Mouse (Mus musculus): ENCODE data around the gene A630095N17Rik. TPM values are rescaled to one million over a fixed set of nuclear protein-coding genes. Genes with fewer than 3 reads are reported as not detected.

The A630095N17Rik gene
- polyA plus RNA-seq, 1 experiment from 2014 or later, result not detected

DNA sequence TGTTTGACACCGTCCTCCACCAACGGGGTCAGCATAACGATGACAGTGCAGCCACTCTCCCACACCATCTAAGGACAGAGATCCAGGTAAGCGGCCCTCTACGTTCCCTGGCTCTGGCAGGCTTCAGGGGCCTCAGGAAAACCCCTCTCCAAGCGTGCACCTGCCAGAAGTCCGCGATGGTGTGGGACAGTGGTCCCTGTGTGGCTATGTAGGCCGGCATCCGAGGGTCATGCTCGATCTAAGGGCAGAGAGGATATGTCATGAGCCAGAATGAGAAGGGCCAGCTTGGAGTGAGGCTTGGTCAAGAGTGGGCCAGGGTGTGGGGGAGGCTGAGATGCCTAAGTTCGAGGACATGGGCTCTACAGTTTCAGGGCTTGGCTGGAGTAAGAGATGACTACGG, 20.4 kb upstream of the A630095N17Rik start:
- no peak overlapping the region for H3K9ac ChIP-seq
- peak; percentile 4; the same call in 1 of the 2 replicates for ATAC-seq (ENCODE audit: low FRiP score, low read depth)
- 73% methylated on average over 13 of the region's 13 CpGs for WGBS
- H3K27ac ChIP-seq (replicated peaks), result no peak overlapping the region
- no peaks in the 10 kb centered on the region for H3K9me3 ChIP-seq
- H3K36me3 ChIP-seq, result 0 out of 2 replicates have a peak, but pooled peaks cover 3% of the 10 kb centered on the region
- H3K4me1 ChIP-seq (replicated peaks), result peaks cover 14% of the 10 kb centered on the region
- H3K4me3 ChIP-seq, result no peak overlapping the region
- H3K4me2 ChIP-seq, result no peak overlapping the region
- no peaks in the 10 kb centered on the region for H3K27me3 ChIP-seq

DNA sequence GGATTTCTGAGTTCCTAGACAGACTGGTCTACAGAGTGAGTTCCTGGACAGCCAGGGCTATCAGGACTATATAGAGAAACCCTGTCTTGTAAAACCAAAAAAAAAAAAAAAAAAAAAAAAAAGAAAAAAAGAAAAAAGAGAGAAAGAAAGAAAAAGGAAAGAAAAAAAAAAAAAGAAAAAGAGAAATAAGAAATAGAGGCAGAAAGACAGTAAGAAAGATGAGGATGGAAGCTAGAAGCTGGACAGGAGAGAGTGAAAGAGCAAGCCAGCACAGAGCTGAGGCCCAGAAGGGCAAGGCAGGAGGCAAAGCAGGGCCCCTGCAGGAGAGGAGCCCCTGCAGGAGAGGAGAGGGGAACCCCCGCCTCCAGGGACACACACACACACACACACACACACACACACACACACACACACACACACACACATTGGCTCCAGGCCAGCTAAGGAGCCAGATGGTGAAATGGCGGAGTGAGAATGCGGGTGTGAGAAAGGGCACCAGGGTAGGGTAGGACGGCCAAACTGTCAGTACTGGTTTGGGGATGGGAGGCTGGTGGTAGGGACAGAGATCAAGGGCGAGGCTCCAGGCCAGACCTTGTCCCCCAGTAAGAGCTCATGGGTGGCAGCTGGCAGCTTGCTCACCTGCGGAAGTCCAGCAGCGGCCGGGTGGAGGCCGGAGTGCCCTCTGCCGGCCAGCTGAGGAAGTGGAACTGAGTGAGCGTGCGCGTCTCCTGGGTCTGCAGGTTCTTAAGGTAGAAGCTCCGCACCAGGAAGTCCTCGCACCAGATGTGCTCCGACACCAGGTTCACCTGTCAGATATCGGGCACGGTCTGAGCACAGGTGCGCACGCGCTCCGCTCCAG, 19.4 kb upstream of the A630095N17Rik start:
- peaks cover 14% of the 10 kb centered on the region for H3K4me1 ChIP-seq (replicated peaks)
- ATAC-seq (ENCODE audit: low FRiP score, low read depth), result peak; percentile 50; the same call in 1 of the 2 replicates
- H3K4me2 ChIP-seq, result peak overlapping the region; percentile 48
- H3K36me3 ChIP-seq, result 0 out of 2 replicates have a peak, but pooled peaks cover 2% of the 10 kb centered on the region
- WGBS, result 3% methylated on average over 21 of the region's 22 CpGs
- H3K9me3 ChIP-seq, result no peaks in the 10 kb centered on the region
- peak overlapping the region; percentile 19 for H3K4me3 ChIP-seq
- H3K27me3 ChIP-seq, result no peaks in the 10 kb centered on the region
- H3K27ac ChIP-seq (replicated peaks), result peak overlapping the region; percentile 60
- H3K9ac ChIP-seq, result no peak overlapping the region

DNA sequence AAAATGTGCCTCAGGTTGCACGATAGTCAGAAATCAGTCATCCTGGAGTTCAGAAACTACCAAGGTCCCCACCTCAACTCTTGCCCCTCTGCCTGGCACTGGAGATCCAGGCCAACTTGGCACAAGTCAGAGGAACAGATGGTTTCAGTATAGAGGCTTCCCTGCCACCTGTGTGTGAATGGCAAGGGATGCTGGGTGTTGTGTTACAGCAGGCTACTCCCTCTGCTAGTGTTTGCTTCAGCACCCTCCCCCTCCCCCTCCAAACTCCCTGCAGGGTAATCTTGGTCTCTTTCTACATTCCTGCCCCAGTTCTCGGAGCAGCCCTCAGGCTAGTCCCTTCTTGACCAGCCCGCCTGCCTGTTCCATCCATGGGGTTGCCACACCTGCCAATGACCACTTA, 18.6 kb upstream of the A630095N17Rik start:
- Histone ChIP-seq H3K9me3 (no peaks in the 10 kb centered on the region), H3K9ac (no peak overlapping the region), H3K4me3 (no peak overlapping the region), H3K4me1 (replicated peaks) (peaks cover 14% of the 10 kb centered on the region), H3K27ac (replicated peaks) (no peak overlapping the region), H3K36me3 (no peaks in the 10 kb centered on the region), H3K4me2 (no peak overlapping the region), H3K27me3 (no peaks in the 10 kb centered on the region)
- ATAC-seq (ENCODE audit: low FRiP score, low read depth), result no peak
- WGBS, result 66% methylated on average over 3 of the region's 3 CpGs

DNA sequence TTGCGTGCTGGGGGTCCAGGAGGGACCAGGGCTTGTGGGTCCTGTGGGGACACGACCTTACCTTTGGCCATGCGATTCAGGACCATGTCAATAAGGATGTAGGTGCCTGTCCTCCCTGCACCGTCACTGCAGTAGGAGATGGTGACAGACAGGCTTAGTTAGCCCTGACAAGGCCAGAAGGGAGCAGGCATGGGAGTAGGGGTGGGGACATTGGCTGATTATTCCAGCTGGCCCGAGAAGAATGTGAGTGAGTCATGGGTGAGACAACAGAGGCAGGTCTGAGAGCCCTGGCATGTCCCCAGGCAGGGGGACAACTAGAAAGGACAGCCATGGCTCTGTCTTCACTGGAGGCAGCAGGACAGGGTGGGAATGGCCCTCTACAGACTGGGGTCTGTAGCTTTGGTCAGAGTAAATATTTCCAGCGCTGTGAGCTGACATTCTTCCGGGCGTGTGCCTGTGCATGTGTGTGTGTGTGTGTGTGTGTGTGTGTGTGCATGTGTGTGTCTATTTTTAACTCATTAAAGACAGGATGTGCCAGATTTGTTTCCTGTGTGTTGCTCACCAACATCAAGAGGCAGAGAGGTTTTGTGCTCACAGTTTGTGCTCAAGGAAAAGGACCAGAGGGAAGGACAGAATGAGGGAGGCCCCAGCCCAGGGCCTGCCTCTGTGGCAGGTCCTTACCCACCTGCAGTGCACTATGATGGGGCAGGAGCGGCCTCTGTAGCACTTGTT, 16.3 kb upstream of the A630095N17Rik start:
- ATAC-seq (ENCODE audit: low FRiP score, low read depth), result no peak
- 59% methylated on average over 9 of the region's 9 CpGs for WGBS
- no peaks in the 10 kb centered on the region for H3K27me3 ChIP-seq
- H3K27ac ChIP-seq (replicated peaks), result no peak overlapping the region
- 0 out of 2 replicates have a peak, but pooled peaks cover 7% of the 10 kb centered on the region for H3K36me3 ChIP-seq
- H3K4me1 ChIP-seq (replicated peaks), result peaks cover 8% of the 10 kb centered on the region
- H3K9ac ChIP-seq, result no peak overlapping the region
- no peaks in the 10 kb centered on the region for H3K9me3 ChIP-seq
- no peak overlapping the region for H3K4me3 ChIP-seq
- no peak overlapping the region for H3K4me2 ChIP-seq

DNA sequence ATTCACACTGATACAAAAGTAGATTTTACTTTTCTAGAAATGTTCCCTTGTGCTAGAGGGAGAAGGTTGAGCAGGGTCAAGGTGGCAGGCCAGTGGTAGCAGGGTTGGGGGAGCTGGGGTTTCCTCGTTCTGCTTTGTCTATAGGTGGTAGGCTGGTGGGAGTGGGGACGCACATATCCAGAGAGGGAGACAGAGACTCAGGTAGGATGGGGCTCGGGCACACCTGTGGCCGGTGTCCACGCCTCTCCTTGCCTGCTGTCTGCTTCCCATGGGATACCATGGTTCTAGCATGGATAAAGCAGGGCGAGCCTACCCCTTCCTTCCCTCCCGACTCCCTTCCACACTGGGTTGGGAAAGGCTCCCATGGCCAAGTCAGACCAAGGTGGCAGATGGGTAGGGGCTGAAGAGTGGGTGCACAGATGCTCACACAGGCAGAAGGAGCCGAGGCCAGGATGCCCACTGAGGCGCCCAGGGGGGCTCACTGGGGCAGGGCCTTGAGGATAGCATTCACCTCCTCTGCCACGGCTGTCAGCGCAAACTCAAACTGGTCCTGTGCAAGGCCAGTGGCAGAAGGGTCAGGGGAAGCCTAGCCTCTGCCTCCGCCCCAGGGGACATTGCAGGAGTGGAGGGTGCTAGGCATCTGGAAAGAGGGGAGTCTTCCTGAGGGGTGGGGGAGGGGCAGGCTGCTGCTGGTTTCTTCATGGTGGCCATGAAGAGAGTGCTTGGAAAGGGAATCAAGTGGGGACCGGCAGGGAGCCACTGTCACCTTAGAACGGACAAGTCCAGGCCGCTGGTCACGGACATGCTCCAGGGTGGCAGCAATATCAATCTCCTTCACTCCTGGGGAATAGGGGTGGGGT, 15.4 kb upstream of the A630095N17Rik start:
- Histone ChIP-seq H3K4me2 (no peak overlapping the region), H3K27me3 (no peaks in the 10 kb centered on the region), H3K9me3 (no peaks in the 10 kb centered on the region), H3K27ac (replicated peaks) (no peak overlapping the region), H3K4me1 (replicated peaks) (peaks cover 8% of the 10 kb centered on the region), H3K9ac (no peak overlapping the region), H3K4me3 (no peak overlapping the region), H3K36me3 (peaks cover 11% of the 10 kb centered on the region; the same call in 1 of the 2 replicates)
- WGBS, result 82% methylated on average over 16 of the region's 16 CpGs
- no peak for ATAC-seq (ENCODE audit: low FRiP score, low read depth)

DNA sequence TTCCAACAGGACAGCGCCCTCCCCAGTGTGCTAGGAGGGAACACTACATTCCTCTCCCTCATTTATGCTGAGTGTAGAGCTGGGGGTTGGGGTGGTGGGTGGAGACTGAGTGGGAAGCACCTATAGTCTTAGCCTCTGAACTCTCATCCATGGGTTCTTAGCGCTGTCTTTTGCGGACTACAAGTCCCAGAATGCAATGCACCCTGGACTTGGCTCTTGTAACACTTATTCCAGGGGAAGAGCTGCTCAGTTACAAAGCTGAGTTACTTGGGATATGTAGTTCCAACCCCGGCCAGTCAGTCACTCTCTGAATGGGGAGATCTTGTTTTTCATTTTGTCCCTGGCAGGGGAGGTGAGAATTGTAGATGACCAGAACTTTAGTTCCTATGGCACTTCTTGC, 12.9 kb upstream of the A630095N17Rik start:
- Histone ChIP-seq H3K27ac (replicated peaks) (no peak overlapping the region), H3K9ac (no peak overlapping the region), H3K4me2 (no peak overlapping the region), H3K4me1 (replicated peaks) (no peaks in the 10 kb centered on the region; the same call in 1 of the 2 replicates), H3K36me3 (peaks cover 17% of the 10 kb centered on the region), H3K9me3 (no peaks in the 10 kb centered on the region), H3K27me3 (no peaks in the 10 kb centered on the region), H3K4me3 (no peak overlapping the region)
- ATAC-seq (ENCODE audit: low FRiP score, low read depth), result peak; percentile 74
- 24% methylated on average over 4 of the region's 4 CpGs for WGBS

DNA sequence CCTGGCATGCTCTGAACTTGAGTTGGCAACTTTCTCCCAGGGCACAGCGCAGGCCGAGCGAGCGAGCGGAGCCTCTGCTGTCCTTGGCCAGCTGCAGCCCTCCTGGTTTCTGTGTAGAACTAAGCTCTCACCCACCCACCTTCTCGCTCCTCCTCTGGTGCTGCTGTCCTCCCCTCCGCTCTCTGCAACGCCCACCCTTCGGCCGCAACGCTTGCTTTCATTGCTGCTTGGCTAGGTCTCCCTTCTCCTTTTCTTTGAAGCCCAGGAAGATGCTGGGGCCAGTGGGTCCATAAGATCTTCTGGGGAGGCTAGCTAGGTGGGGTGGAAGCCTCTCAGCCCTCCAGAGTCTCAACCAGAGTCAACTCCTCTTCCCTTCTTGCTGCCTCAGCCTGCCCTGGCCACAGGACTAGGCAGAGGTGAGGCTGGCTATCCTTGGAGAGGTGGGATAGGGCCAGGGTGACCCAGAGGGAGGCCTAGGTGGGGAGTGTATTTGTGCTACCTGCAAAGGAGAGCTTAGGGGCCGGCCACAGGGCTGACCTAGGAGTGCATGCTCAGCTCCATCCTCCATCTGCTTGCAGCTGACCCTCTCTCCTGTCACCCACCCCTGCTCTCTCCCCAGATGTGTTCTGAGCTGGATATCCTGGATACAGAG, 12.4 kb upstream of the A630095N17Rik start:
- no peaks in the 10 kb centered on the region; the same call in 1 of the 2 replicates for H3K4me1 ChIP-seq (replicated peaks)
- H3K9me3 ChIP-seq, result no peaks in the 10 kb centered on the region
- no peak overlapping the region for H3K27ac ChIP-seq (replicated peaks)
- peaks cover 21% of the 10 kb centered on the region for H3K36me3 ChIP-seq
- 88% methylated on average over 12 of the region's 12 CpGs for WGBS
- H3K4me2 ChIP-seq, result no peak overlapping the region
- no peak overlapping the region for H3K9ac ChIP-seq
- no peak overlapping the region for H3K4me3 ChIP-seq
- H3K27me3 ChIP-seq, result no peaks in the 10 kb centered on the region
- ATAC-seq (ENCODE audit: low FRiP score, low read depth), result 0 out of 2 replicates have a peak, but pooled peaks have one; percentile 31

DNA sequence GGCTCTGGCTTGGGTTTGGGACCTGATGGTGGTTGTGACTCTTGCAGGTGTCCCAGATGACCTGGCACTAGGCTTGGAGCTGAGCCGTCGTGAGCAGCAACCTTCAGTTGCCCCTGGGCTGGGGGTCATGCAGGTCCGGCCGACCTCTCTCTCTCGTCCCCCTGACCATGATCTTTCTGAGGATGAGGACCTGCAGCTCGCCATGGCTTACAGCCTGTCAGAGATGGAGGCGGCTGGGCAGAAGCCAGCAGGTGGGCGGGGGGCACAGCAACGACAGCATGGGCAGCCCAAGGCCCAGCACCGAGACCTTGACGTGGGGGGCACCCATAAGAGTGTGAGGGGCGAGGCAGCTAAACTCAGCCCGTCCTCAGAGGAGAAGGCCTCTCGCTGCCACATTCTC, 11.5 kb upstream of the A630095N17Rik start:
- no peak for ATAC-seq (ENCODE audit: low FRiP score, low read depth)

DNA sequence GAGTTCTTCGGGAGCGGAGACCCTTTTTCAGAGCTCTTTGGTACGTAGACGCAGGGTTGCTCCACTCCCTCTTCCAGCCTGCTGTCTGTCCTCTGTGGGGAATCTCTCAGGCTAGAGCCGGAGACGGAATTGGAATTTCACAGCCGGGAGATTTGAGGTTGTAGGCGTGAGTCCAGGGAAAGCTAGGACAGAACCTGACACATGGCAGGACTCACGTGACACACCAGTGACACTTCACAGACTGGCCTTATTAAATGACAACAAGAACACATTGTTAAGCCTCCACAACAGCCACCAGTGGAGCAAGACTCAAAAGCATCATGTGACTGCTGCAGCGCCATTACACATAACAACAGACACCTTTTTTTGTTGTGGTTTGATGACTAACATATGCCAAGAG, 7.7 kb upstream of the A630095N17Rik start:
- 81% methylated on average over 10 of the region's 10 CpGs for WGBS
- no peak overlapping the region for H3K27ac ChIP-seq (replicated peaks)
- H3K36me3 ChIP-seq, result peaks cover 21% of the 10 kb centered on the region
- no peak for ATAC-seq (ENCODE audit: low FRiP score, low read depth)
- H3K9ac ChIP-seq, result no peak overlapping the region
- H3K9me3 ChIP-seq, result no peaks in the 10 kb centered on the region
- no peak overlapping the region for H3K4me3 ChIP-seq
- peaks cover 18% of the 10 kb centered on the region for H3K4me1 ChIP-seq (replicated peaks)
- H3K4me2 ChIP-seq, result no peak overlapping the region
- no peaks in the 10 kb centered on the region for H3K27me3 ChIP-seq

More for the DNA sequence above, 11.5 kb upstream of the A630095N17Rik start:
- Histone ChIP-seq H3K9ac (no peak overlapping the region), H3K4me3 (no peak overlapping the region), H3K4me1 (replicated peaks) (no peaks in the 10 kb centered on the region; the same call in 1 of the 2 replicates), H3K4me2 (no peak overlapping the region), H3K9me3 (no peaks in the 10 kb centered on the region), H3K27ac (replicated peaks) (no peak overlapping the region), H3K36me3 (peaks cover 21% of the 10 kb centered on the region), H3K27me3 (no peaks in the 10 kb centered on the region)
- WGBS, result 90% methylated on average over 14 of the region's 14 CpGs

DNA sequence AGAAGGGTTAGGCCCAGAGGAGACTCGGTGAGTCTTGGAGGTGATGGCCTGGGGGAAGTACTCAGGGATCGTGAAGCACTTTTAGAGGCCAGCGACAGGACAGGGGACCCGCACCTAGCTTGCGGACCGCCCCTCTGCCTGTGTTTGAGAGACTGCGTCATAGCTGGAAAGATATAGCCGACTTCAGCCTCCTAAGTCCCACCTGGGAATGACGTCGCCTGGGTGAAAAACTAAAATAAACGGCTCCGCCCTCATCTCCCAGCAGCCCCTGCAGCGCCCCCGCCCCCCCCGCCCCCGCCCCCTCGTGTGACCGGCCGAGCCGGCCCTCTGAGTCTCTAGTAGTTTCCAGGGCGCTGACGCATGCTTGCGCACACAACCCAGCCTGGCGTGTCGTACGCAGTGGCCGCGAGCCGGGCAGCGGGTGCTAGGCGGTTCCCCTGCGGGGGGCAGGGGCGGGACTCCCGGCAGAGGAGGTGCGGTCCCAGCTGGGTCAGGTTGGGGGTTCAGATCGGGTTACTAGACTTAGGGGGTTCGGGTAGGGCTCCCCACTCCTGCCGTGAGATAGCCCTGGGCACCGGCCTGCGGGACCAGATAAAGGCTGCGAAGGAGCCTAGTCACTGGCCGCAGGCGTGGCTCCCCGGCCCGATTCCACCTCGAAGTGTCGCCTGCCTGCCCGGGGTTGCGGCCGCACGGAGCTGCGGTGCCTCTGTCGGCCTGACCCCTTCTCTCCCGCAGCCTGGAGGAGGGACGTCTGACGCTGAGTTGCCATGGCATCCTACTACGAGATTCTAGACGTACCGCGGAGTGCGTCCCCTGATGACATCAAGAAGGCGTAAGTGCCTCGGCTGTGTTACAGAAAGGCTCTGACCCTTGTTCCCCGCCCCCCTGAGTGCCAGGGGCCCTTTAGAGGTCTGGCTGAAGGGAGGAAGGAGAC, 4.5 kb upstream of the A630095N17Rik start, which contains the start of gene Dnajb2:
Dnajb2 (plus strand) TSS at position 290 of the 934 bp plus-strand sequence.
- Histone ChIP-seq H3K4me3 (peak within 1 kb of the TSS; percentile 81), H3K9me3 (no peaks in the 10 kb centered on the region), H3K4me2 (peak within 1 kb of the TSS; percentile 92), H3K9ac (peak within 1 kb of the TSS; percentile 88), H3K27me3 (no peaks in the 10 kb centered on the region), H3K27ac (replicated peaks) (peak within 1 kb of the TSS; percentile 91), H3K36me3 (peaks cover 10% of the 10 kb centered on the region; the same call in 1 of the 2 replicates), H3K4me1 (replicated peaks) (peaks cover 20% of the 10 kb centered on the region)
- WGBS, result under 1% methylated on average over 62 of the region's 64 CpGs
- ATAC-seq (ENCODE audit: low FRiP score, low read depth), result peak; percentile 90
